Mouse (Mus musculus) kidney, postnatal 0 days (tissue): ENCODE data around the gene Lemd1. TPM values are rescaled to one million over a fixed set of nuclear protein-coding genes. Genes with fewer than 3 reads are reported as not detected.

Experiments
- ATAC-seq: fragments of 200-750 bp; cut with Nextera tagmentation; replicated peaks from 2 replicates; pipeline ENCODE4 v1.8.0; 2017; ENCODE audit warnings: low read depth, moderate number of reproducible peaks, moderate TSS enrichment, moderate library complexity; ENCODE audit not compliant: low FRiP score
- DNase-seq: peaks from one replicate; pipeline ENCODE4 v3.0.0-alpha.2; 2016; ENCODE audit warnings: low spot score
- H3K27ac ChIP-seq: fragments of 300-500 bp; sonication (generic); 2 replicates; pipeline ENCODE4 v1.5.1; 2014; ENCODE audit warnings: mild to moderate bottlenecking
- H3K27me3 ChIP-seq: fragments of 300-500 bp; sonication (generic); 2 replicates; pipeline ENCODE4 v1.6.1; 2014; ENCODE audit warnings: low read length, mixed read lengths; ENCODE audit not compliant: insufficient read depth
- H3K36me3 ChIP-seq: fragments of 300-500 bp; sonication (generic); 2 replicates; pipeline ENCODE4 v1.6.1; 2014; ENCODE audit warnings: low read length, mixed read lengths; ENCODE audit not compliant: insufficient read depth
- H3K4me1 ChIP-seq: fragments of 300-500 bp; sonication (generic); replicated peaks from 2 replicates; pipeline ENCODE4 v1.6.1; 2014; ENCODE audit warnings: antibody characterized with exemption, low read length, mixed read lengths; ENCODE audit not compliant: insufficient read depth
- H3K4me2 ChIP-seq: fragments of 300-500 bp; sonication (generic); 2 replicates; pipeline ENCODE4 v1.6.1; 2014; ENCODE audit warnings: mild to moderate bottlenecking, low read length, moderate library complexity, mixed read lengths
- H3K4me3 ChIP-seq: fragments of 300-500 bp; sonication (generic); replicated peaks from 2 replicates; pipeline ENCODE4 v1.5.1; 2014; ENCODE audit warnings: low read depth, low read length
- H3K9ac ChIP-seq: fragments of 300-500 bp; sonication (generic); 2 replicates; pipeline ENCODE4 v1.6.1; 2014; ENCODE audit warnings: low read depth, low read length
- H3K9me3 ChIP-seq: fragments of 300-500 bp; sonication (generic); replicated peaks from 2 replicates; pipeline ENCODE4 v1.6.1; 2016; ENCODE audit warnings: low read length, inconsistent platforms, mixed read lengths
- CTCF ChIP-seq: IDR thresholded peaks from 2 replicates; pipeline ENCODE4 v1.5.1; 2016; ENCODE audit warnings: antibody characterized with exemption, low read depth, mild to moderate bottlenecking, moderate library complexity
- WGBS: fragments of 180-500 bp; shearing (Covaris S2); extraction: QIAGEN DNeasy Blood & Tissue Kit; methylation state at CpG from one replicate; pipeline ENCODE4 v1.1.7; 2014; 5-methylcytosine and 5-hydroxymethylcytosine counted together
- polyA plus RNA-seq: library from polyadenylated mRNA; unstranded; fragments of >200 nt; fragmentation: Nextera tagmentation; extraction: Ambion mirVana; gene quantifications from 2 replicates; pipeline ENCODE4 v1.2.1, GENCODE M21; 2015

The Lemd1 gene
- polyA plus RNA-seq, 1 experiment from 2014 or later = 0.37 TPM

- H3K4me1 ChIP-seq = 0 out of 2 replicates have a peak, but pooled peaks cover 8% of the 10 kb centered on the region
- ATAC-seq = no peak
- H3K36me3 ChIP-seq = no peaks in the 10 kb centered on the region
- H3K4me2 ChIP-seq = no peak overlapping the region
- H3K4me3 ChIP-seq = no peak overlapping the region
- WGBS = 78% methylated on average over 8 of the region's 8 CpGs
- H3K27ac ChIP-seq = no peak overlapping the region
- H3K9ac ChIP-seq = no peak overlapping the region
- no peak for DNase-seq
- no peak for TF ChIP-seq CTCF
- H3K27me3 ChIP-seq = no peaks in the 10 kb centered on the region
- no peaks in the 10 kb centered on the region for H3K9me3 ChIP-seq
These were observed 45.1 kb upstream of the Lemd1 start for GRCm38 (mm10) chr1:132145973-132146685.

DNA sequence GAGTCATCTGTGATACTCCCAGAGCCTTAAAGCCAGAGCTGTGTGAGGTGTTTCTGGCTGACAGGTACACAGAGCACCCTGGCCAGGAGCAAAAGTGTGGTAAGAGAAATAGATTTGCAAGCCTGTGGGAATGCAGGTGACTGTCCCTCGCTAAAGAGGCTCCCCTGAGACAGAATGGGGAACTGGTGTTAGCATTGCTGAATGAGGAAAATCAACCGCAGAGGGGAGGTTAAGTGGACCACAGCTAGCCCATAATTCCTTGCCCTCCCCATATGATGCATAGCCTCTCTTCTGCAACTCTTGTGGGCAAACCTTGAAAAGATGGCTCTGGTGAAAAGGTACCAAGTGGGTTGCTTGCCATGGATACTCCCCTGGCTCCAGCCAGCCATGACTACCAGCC is 41.8 kb upstream of the Lemd1 start:
- no peaks in the 10 kb centered on the region for H3K27me3 ChIP-seq
- H3K27ac ChIP-seq = no peak overlapping the region
- 0 out of 2 replicates have a peak, but pooled peaks cover 10% of the 10 kb centered on the region for H3K4me1 ChIP-seq
- no peaks in the 10 kb centered on the region for H3K36me3 ChIP-seq
- H3K9me3 ChIP-seq = no peaks in the 10 kb centered on the region
- no peak overlapping the region for H3K4me2 ChIP-seq
- no peak for TF ChIP-seq CTCF
- no peak overlapping the region for H3K4me3 ChIP-seq
- DNase-seq (no peak), ATAC-seq (no peak)
- WGBS = 71% methylated on average over 2 of the region's 2 CpGs
- no peak overlapping the region for H3K9ac ChIP-seq

DNA sequence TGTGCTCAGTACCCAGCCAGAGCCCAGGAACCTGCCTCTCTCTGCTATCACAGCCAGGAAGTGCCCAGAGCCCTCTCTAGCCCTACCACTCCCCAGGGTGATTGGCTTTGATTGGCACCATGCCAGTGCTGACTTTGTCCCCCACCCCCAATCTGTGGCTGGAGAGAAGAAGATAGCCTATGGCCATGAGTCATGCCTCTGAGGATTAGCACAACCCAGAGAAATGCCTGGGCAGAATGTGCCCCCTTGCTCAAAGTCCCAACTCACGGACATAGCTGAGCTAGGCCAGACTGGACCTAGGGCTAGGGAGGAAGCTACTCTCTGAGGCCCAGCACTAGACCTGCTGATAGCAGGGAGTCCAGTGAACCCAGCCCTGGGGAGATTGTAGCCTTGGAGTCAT is 41.1 kb upstream of the Lemd1 start:
- no peaks in the 10 kb centered on the region for H3K27me3 ChIP-seq
- ATAC-seq (peak; percentile 91), DNase-seq (no peak)
- no peak overlapping the region for H3K9ac ChIP-seq
- no peak overlapping the region for H3K4me3 ChIP-seq
- H3K36me3 ChIP-seq = no peaks in the 10 kb centered on the region
- no peaks in the 10 kb centered on the region for H3K9me3 ChIP-seq
- no peak overlapping the region for H3K4me2 ChIP-seq
- peak overlapping the region; percentile 81 for H3K27ac ChIP-seq
- 0 out of 2 replicates have a peak, but pooled peaks cover 10% of the 10 kb centered on the region for H3K4me1 ChIP-seq
- TF ChIP-seq CTCF = no peak
- 42% methylated on average over 1 of the region's 1 CpGs for WGBS

GRCm38 (mm10) chr1:132150817-132151601 is 40.2 kb upstream of the Lemd1 start:
- no peaks in the 10 kb centered on the region for H3K27me3 ChIP-seq
- peak overlapping the region; percentile 81 for H3K27ac ChIP-seq
- peak; percentile 39 for ATAC-seq
- TF ChIP-seq CTCF = no peak
- H3K9ac ChIP-seq = no peak overlapping the region
- 55% methylated on average over 15 of the region's 15 CpGs for WGBS
- H3K4me1 ChIP-seq = 0 out of 2 replicates have a peak, but pooled peaks cover 10% of the 10 kb centered on the region
- H3K4me3 ChIP-seq = no peak overlapping the region
- H3K4me2 ChIP-seq = no peak overlapping the region
- no peak for DNase-seq
- H3K36me3 ChIP-seq = no peaks in the 10 kb centered on the region
- no peaks in the 10 kb centered on the region for H3K9me3 ChIP-seq

DNA sequence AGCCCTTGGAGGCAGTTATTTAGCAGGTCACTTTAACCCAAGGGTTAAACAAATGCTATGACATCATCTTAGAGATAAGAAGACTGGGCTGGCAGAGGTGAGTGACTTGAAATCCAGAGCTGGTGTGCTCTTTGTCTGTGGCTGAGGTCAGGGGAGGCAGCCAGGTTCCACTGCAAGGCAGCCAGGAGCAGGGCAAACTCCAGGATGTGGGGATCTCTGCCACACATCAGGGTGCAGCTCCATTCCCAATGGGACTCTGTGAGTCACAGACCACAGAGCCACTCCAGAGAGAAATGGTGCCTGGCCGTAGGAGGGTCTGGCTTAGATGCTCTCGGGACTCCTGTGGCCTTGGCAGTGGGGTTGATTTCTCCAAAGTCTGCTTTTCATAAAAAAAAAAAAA is 39.3 kb upstream of the Lemd1 start:
- no peak for TF ChIP-seq CTCF
- Histone ChIP-seq H3K9me3 (no peaks in the 10 kb centered on the region), H3K4me1 (0 out of 2 replicates have a peak, but pooled peaks cover 10% of the 10 kb centered on the region), H3K4me2 (no peak overlapping the region), H3K27me3 (no peaks in the 10 kb centered on the region), H3K9ac (no peak overlapping the region), H3K27ac (peak overlapping the region; percentile 81; the same call in 1 of the 2 replicates), H3K4me3 (no peak overlapping the region), H3K36me3 (no peaks in the 10 kb centered on the region)
- no peak for ATAC-seq
- 68% methylated on average over 2 of the region's 2 CpGs for WGBS
- no peak for DNase-seq

GRCm38 (mm10) chr1:132153086-132153690 is 38.0 kb upstream of the Lemd1 start:
- H3K4me3 ChIP-seq = no peak overlapping the region
- TF ChIP-seq CTCF = no peak
- no peaks in the 10 kb centered on the region for H3K9me3 ChIP-seq
- no peak overlapping the region for H3K9ac ChIP-seq
- H3K36me3 ChIP-seq = no peaks in the 10 kb centered on the region
- WGBS = 51% methylated on average over 15 of the region's 15 CpGs
- peaks cover 18% of the 10 kb centered on the region for H3K4me1 ChIP-seq
- DNase-seq = no peak
- ATAC-seq = no peak
- no peak overlapping the region for H3K27ac ChIP-seq
- H3K4me2 ChIP-seq = no peak overlapping the region
- no peaks in the 10 kb centered on the region for H3K27me3 ChIP-seq
